Mouse (Mus musculus) kidney, adult 18-20 months (tissue): ENCODE results near the gene Olfr1491.

ENCODE experiments used
- DNase-seq: peaks from one replicate; pipeline ENCODE4 v3.0.0; 2021

Gene Olfr1491

GRCm38 (mm10) chr19:13696968-13697367 is at the start of gene Olfr1491:
TSS of gene Olfr1491 (plus strand) at chr19:13697268.
- DNase-seq = no peak

DNA sequence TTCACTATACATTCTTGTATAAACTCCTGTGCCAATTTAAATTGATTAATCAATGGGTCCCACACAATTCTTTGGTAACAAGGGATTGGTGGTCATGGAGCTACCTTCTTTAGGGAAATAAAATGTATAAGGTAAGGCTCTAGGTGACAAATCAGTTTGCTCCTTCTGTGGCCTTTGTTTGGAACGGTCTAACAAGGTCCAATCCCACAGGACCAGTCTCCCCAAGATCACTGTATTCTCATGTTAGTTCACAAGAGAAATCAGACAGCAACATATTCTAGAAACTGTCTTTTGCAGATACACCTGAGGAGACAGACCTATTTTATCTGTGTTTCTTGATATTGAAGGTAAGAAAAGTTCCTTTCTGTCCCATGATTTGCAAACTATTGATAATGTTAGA is 46.3 kb upstream of the Olfr1491 start, which contains the start of gene Olfr1490:
TSS of gene Olfr1490 (plus strand) at position 301 of the 400 bp plus-strand sequence.
- no peak for DNase-seq

- no peak for DNase-seq
Measured at GRCm38 (mm10) chr19:13722978-13723377, 25.9 kb downstream of the Olfr1491 start, which contains the start of gene Olfr1493-ps1. TSS of gene Olfr1493-ps1 (plus strand) at chr19:13723278.

DNA sequence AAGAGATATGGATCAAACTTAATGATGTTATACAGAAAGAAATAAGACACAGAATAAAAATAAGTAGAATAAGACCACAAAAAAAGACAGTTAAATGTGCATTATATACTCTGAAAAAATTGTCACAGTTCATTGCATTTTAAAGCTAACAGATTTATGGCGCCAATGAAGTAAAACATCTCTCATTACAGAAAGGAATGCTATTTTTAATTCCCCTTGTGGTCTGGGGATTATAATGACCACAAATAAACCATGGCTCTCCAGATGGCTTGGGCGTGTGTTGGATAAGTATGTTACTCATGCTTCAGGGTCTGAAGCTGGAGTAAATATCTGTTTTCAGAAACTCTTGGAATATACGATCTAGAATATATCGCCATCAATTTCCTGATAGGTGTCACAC is 42.4 kb downstream of the Olfr1491 start, which contains the start of gene Olfr1494:
TSS of gene Olfr1494 (plus strand) at position 301 of the 400 bp plus-strand sequence.
- no peak for DNase-seq

DNA sequence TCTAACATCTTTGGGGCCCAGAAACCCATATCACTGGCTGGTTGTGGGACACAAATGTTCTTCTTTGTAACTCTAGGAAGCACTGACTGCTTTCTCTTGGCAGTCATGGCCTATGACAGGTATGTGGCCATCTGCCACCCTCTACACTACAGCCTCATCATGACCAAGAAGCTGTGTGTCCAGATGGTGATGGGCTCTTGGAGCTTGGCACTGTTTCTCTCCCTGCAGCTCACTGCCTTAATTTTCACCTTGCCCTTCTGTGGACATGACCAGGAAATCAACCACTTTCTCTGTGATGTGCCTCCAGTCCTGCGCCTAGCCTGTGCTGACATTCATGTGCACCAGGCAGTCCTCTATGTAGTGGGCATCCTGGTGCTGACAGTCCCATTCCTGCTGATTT is 52.3 kb downstream of the Olfr1491 start:
- no peak for DNase-seq
